Mouse (Mus musculus) adrenal gland, adult 2 months (tissue): Measurements from ENCODE around the gene Riox2. TPM values are rescaled to one million over a fixed set of nuclear protein-coding genes. Genes with fewer than 3 reads are reported as not detected.
"Not testable (repeated sequence)": the region's sequence is repeated elsewhere in the genome, so short reads cannot be mapped to it uniquely, and the experiment has no call there.

Source experiments
- DNase-seq: peaks from one replicate; pipeline ENCODE4 v3.0.0; 2021
- long read RNA-seq: library from polyadenylated mRNA; stranded (forward); transcript quantifications from one replicate; pipeline ENCODE4 v2.0.0, GENCODE M21; 2021
- polyA plus RNA-seq: library from polyadenylated mRNA; depleted of rRNA; stranded (reverse); fragments of >200 nt; gene quantifications from 2 replicates; pipeline ENCODE4 v1.2.3, GENCODE M21; 2012; rRNA removed
- total RNA-seq, 2 experiments: library from RNA; stranded (reverse); gene quantifications; 2 replicates each; pipeline ENCODE4 v1.2.3; 2021

Gene Riox2
- total RNA-seq (10 to 100 TPM; 18.9 to 24.9 TPM), polyA plus RNA-seq (2.3 and 4.5 TPM in 2 replicates)
- long read RNA-seq, transcript Riox2-201 (10 exons, 2,159 nt) = major isoform, 22 of 24 reads
- long read RNA-seq, partial matches to known transcripts = 2 of 24 reads
- long read RNA-seq, other reads (novel, unspliced or antisense) = 0 of 24 reads

DNA sequence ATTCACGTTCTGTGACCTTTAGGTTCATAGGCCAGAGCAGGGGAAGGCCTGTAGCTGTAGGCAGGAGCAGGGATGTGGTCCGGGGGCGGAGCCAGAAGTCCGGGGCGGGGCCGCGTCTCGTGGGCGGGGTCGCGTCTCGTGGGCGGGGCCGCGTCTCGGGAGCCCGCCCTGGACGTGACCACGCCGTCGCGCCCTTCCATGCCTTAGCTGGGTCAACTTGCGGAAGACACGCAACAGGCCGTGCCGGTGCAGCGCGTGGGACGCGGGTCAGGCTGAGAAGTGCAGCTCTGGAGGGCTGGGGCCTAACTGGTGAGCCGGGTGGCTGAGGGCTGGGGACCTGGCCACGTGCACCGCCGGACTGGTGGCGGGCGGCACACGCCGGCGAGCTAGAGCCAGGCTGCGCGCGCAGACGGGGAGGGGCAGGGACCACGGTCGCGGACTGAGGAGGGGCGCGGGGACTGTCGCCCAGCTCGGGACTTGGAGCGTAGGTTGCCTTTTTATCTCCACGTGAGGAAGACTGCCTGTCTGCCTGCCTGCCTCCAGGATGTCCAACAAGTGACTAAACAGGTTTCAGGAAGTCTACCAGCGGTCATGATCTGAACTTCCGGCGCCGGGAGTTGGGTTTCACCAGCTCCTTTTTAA lies at the start of gene Riox2:
TSS of gene Riox2 (plus strand) at position 139 of the 642 bp plus-strand sequence.
- DNase-seq = peak; percentile 91

GRCm38 (mm10) chr16:59427960-59428359 lies 43.6 kb upstream of the Riox2 start:
- DNase-seq = no peak

- no peak for DNase-seq
Measured at GRCm38 (mm10) chr16:59433181-59433580, 38.4 kb upstream of the Riox2 start.

- DNase-seq = no peak
Measured at GRCm38 (mm10) chr16:59444880-59445559, 26.6 kb upstream of the Riox2 start.

GRCm38 (mm10) chr16:59448181-59448580 lies 23.4 kb upstream of the Riox2 start:
- DNase-seq = no peak

DNA sequence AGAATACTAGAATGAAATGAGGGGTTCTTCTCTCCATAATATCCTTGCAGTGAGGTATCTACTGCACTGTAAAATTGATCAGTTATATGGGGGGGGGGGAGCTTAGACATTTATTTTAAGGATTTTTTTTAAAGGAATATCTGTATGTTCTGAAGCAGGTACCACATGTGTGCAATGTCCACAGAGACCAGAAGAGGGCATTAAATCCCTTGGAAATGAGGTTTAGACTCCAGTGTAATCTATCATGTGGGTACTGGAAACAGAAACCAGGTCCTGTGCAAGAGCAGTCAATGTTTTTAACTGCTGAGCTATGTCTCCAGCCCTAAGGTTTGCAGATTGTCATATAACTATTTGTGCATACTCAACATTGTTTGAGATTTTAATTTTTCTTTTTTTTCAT lies 22.5 kb upstream of the Riox2 start:
- DNase-seq = no peak

- no peak for DNase-seq
Measured at GRCm38 (mm10) chr16:59451813-59452212, 19.8 kb upstream of the Riox2 start.

- DNase-seq = not testable (repeated sequence)
Measured at GRCm38 (mm10) chr16:59459259-59459861, 12.2 kb upstream of the Riox2 start.

DNA sequence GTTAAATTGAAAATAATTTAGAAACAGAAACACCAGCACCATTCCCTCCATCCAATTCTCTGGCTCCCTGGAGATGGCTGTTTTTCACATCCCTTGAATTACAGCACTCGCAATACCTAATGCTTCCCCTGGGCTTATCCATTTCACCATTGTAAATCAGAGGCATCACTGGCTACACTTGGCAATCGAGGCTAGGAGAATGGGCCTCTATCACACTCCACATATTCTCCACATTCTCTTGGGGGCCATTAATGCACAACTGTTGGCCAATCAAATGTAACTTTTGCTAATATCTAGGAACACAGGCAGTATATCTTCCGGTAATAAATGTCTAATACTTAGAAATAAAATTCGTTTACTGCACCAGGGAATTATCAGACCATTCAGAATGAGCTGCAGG lies 8.0 kb upstream of the Riox2 start:
- no peak for DNase-seq

GRCm38 (mm10) chr16:59463973-59464372 lies 7.6 kb upstream of the Riox2 start:
- DNase-seq = no peak

- DNase-seq = no peak
Measured at GRCm38 (mm10) chr16:59469846-59470245, 1.7 kb upstream of the Riox2 start.

- no peak for DNase-seq
Measured at GRCm38 (mm10) chr16:59472546-59472945, 971 bp downstream of the Riox2 start.

- peak; percentile 57 for DNase-seq
Measured at GRCm38 (mm10) chr16:59474788-59475187, 3.2 kb downstream of the Riox2 start.

GRCm38 (mm10) chr16:59477955-59478354 lies 6.4 kb downstream of the Riox2 start:
- no peak for DNase-seq

- DNase-seq = no peak
Measured at GRCm38 (mm10) chr16:59487239-59487638, 15.7 kb downstream of the Riox2 start.

DNA sequence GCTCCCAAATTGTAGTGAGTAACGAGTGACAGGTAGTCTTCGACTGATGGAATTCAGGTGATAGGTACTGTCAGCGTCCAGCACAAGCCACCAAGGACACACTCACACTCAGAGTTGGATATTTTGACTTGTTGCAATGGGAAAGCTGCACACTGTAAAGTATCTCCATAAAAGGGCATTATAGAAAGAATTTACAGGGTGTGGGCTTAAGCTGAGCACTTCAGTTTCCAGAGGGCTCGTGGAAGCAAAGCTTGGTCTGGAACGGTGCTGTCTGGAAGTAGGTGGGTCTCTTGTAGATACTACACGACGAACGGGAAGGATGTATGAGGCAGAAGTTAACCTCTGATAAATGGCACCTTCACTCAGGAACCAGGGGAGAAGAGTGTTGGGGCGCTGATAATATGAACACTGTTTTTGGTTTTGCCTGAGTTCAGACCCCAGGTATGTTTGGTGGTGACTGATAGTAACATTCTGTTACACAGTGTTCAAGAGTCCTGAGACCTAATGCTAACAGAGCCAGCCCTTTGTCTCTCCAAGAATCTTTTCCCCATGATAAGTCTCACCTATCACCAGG lies 16.5 kb downstream of the Riox2 start:
- DNase-seq = no peak

DNA sequence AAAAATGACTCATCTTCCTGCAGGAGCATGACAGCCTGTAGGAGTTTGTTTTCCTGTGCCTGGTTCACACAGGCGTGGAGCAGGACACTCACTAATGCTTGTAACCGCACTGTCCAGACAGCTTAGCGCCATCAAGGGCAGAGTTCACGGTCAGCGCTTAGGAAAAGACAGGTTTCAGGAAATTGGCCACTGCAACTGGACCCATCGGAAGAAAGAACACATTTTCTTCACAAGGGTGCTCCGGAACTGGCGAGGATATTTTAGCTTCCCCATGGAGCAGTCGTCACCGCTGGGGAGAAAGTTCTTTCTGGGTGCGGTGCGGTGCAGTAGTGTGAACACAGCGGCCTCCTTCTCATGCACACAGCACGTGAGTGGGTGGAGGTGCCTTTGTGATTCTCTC lies 21.6 kb downstream of the Riox2 start:
- peak; percentile 50 for DNase-seq

DNA sequence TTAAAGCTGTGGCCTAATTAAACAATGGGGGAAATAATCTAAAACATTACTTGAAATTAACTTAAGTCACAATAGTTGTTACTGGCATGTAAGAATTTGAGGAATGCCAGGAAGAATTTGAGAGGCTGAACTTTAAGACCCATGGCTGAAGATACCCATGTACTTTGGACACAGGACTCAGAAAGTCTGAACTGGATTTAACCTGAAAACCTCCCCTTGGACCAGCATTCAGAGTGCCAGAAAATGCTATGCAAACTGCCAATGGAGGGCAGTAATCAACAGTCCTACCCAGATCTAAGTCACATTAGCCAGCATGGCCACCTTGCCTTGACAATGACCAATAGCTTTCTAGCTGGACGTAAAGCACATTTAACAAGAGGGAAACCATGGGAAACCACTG lies 26.4 kb downstream of the Riox2 start:
- DNase-seq = no peak

DNA sequence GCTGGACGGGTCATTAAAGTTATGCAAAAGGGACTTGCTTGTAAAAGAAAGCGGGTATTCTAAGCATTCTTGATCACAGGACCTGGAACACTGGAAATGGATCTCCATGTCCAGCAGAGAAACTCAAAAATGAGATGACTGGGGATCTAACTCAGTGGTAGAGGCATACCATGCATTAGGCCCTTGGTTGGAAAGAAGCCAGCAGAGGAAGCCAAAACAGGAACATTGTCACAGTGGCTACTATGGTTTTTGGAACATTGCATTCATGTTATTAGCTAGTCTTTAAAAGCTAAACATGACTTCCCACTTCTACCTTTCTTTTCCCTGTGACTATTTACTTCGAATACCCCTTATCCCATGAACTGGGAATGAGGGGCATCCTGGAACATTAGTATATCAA lies 27.6 kb downstream of the Riox2 start:
- no peak for DNase-seq

GRCm38 (mm10) chr16:59509830-59510229 lies 38.3 kb downstream of the Riox2 start:
- DNase-seq = no peak

- DNase-seq = no peak
Measured at GRCm38 (mm10) chr16:59515169-59515568, 43.6 kb downstream of the Riox2 start.

DNA sequence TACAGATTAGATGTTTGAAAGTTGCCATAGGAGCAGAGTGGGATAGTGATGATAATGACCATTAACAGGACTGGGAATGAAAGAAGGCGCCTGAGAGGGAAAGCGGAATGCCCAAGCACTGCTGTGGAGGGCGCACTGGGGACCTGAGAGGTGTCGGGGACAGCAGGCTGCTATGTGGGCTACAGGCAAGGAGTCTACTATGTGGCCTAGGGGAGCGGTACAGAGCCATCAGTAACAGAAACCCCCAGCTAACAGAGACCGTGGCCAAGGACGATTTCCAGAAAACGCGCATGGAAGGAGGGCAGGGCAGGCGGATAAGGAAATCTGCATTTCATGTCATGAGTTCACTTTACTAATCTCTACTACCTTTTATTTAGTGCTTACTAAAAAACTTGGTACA lies 45.4 kb downstream of the Riox2 start:
- no peak for DNase-seq
